Mouse (Mus musculus) right cerebral cortex, adult 2 months (tissue): Measurements from ENCODE around the gene Zzef1.

ENCODE experiments used
- DNase-seq, 2 experiments: peaks; one replicate each; pipeline ENCODE4 v3.0.0; 2021 to 2022; ENCODE audit warnings: low spot score in 2 of 2

Zzef1 gene

DNA sequence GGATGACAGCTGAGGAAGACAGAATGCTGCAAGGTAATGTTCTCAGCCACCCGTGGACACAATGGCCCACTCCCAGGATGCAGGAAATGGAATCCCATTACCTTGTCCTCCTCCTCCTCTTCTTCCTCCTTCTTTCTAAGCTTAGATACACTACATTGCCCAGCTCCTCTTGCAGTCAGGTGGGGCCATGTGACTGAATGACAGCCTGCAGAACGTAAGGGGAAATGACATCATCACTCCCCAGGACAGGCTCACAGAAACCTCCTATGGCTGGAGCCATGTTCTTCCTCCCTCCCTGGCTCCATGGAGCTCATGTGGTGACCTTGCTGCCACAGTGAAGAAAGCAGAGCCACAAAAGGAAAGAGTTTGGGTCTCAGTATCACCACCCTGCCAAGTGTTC is 161.3 kb downstream of the Zzef1 start:
- DNase-seq, result no peak

GRCm38 (mm10) chr11:72959924-72960679 is 164.1 kb downstream of the Zzef1 start:
- DNase-seq, result no peak

GRCm38 (mm10) chr11:72960723-72961071 is 164.7 kb downstream of the Zzef1 start:
- DNase-seq, result no peak

DNA sequence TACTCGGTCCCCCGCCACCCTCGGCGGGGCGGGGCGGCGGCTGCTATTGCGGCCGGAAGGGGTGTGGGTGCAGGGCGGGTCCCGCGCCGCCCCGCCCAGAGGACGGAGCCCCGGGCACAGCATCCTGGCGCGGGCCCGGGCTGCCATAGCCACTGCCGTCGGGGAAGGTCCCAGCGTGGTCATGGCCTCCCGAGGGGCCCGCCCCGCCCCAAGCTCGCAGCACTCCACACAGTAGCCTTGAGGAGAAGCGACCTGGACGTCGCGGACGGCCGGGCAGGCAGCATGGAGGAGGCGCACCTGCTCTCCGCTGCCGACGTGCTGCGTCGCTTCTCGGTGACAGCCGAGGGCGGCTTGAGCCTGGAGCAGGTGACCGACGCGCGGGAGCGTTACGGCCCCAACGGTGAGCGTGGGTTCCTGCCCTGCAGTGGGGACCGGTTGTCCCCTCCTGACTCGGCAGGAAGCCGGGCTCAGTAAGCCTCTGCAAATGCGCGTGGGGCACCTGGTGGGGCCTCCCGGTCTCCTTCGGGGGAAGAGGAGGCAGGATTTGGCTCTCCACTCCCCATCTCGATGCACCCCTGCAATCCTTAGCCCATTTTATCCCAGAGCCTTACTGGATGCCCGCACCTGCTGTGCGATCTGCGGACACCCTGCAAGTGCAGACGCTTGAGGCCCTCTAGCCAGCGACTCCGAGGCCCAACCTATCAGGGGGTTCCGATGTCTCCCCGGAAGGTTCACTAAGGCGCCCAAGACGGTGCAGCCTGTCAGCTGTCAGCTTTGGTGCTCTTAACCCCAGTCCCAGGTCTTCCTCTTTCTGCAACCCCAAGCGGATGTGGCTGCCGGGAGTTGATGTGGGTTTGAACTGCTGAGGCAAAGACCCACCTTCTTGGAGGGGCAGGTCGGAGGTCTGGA is 165.3 kb downstream of the Zzef1 start, which contains the start of gene Atp2a3:
TSS of gene Atp2a3 (plus strand) at position 98 of the 909 bp plus-strand sequence.
- no peak for DNase-seq

DNA sequence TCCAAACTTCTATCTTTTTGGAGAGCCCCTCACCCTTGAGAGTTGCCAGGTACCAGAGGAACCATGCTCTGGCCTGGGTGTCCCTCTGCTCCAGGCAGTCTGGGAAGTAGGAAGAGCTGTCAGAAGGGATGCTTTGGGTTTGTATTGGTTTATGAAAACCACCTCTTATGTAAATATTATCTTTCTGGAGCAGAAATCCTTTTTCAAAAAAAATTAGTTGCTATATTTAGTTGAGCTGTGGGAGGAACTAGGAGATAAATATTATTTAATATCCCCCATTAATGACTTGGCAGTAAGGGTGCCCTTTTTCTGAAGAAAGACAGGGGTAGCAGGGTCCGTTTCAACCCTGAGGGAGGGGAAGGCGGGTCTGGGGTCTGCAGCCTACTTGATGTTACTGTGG is 166.4 kb downstream of the Zzef1 start:
- DNase-seq, result no peak

DNA sequence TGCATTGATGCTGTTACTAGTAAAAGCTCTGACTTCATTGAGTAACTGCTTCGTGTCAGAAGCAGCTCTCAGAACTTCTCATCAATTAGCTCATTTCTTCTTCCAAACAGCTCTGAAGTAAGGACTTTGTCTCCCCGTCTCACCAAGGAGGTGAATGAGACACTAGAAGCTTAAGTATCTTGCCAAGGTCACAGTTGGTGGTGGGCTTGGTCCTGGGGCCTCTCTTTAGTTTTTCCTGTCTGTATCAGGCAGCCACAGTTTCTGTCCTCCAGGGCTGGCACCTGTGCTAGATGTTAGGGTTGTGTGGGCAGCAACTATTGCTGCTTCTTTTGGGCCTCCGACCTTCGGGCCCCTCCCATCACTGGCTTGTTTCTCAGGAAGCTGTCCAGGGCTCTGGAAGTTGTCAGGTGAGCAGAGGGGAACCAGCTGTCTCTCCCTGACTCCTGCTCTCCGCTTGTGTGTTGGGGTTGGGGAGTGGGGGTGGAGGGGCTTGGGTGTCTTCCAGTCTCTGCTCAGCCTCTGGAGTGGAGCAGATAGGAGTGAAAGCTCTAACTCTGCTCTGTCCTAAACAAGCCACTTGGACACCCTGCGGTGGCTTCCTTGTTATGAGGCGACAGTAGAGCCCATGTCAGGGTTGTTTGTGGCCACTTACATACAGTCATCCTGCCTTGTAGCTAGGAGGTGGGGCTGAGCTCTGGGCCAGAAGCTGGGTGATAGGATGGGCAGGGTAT is 167.2 kb downstream of the Zzef1 start:
- no peak for DNase-seq

GRCm38 (mm10) chr11:72963789-72964294 is 167.8 kb downstream of the Zzef1 start:
- DNase-seq, result no peak

DNA sequence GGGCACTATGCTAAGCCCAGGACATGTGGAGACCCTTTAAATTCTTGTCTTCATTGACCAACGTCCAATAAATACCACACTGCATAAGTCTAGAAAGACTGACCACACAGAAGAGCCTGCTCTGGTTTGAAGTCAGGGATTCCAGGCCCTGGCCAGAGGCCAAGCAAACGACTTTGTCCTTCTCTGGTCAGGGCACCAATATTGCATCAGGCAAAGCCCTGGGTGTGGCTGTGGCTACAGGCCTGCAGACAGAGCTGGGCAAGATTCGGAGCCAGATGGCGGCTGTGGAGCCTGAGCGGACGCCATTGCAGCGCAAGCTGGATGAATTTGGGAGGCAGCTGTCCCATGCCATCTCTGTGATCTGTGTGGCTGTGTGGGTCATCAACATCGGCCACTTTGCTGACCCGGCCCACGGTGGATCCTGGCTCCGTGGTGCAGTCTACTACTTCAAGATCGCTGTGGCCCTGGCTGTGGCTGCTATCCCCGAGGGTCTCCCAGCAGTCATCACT is 179.0 kb downstream of the Zzef1 start:
- no peak for DNase-seq
